Mouse (Mus musculus): ENCODE measurements around the gene Elovl6.

The Elovl6 gene

GRCm38 (mm10) chr3:129532180-129532864, at the start of gene Elovl6:
Gene Elovl6, plus strand, starts transcription at chr3:129532355.
- peak; percentile 90 to 91 for DNase-seq

GRCm38 (mm10) chr3:129488774-129489173, 43.4 kb upstream of the Elovl6 start:
- no peak for DNase-seq

- DNase-seq, result no peak
Observed at GRCm38 (mm10) chr3:129494123-129494522, 38.0 kb upstream of the Elovl6 start.

GRCm38 (mm10) chr3:129494731-129495130, 37.4 kb upstream of the Elovl6 start:
- DNase-seq, result peak in 1 of 2 experiments; percentile 15

GRCm38 (mm10) chr3:129503781-129504180, 28.4 kb upstream of the Elovl6 start:
- no peak for DNase-seq

- DNase-seq, result no peak
Observed at GRCm38 (mm10) chr3:129504928-129505327, 27.2 kb upstream of the Elovl6 start.

- no peak for DNase-seq
Observed at GRCm38 (mm10) chr3:129507736-129508135, 24.4 kb upstream of the Elovl6 start.

GRCm38 (mm10) chr3:129508571-129508970, 23.6 kb upstream of the Elovl6 start:
- DNase-seq, result no peak

- no peak for DNase-seq
Observed at GRCm38 (mm10) chr3:129509725-129510124, 22.4 kb upstream of the Elovl6 start.

GRCm38 (mm10) chr3:129515863-129516436, 16.2 kb upstream of the Elovl6 start:
- peak; percentile 25 to 40 for DNase-seq

- no peak for DNase-seq
Observed at GRCm38 (mm10) chr3:129520499-129520898, 11.7 kb upstream of the Elovl6 start.

- DNase-seq, result no peak
Observed at GRCm38 (mm10) chr3:129523456-129524143, 8.6 kb upstream of the Elovl6 start.

- no peak for DNase-seq
Observed at GRCm38 (mm10) chr3:129527046-129527445, 5.1 kb upstream of the Elovl6 start.

GRCm38 (mm10) chr3:129529311-129529710, 2.8 kb upstream of the Elovl6 start:
- no peak for DNase-seq

GRCm38 (mm10) chr3:129530461-129530860, 1.7 kb upstream of the Elovl6 start:
- DNase-seq, result no peak

- DNase-seq, result peak; percentile 63 to 68
Observed at GRCm38 (mm10) chr3:129532865-129533742, 949 bp downstream of the Elovl6 start.

GRCm38 (mm10) chr3:129533743-129534530, 1.8 kb downstream of the Elovl6 start:
- DNase-seq, result peak; percentile 78 to 81

GRCm38 (mm10) chr3:129535444-129535843, 3.3 kb downstream of the Elovl6 start:
- DNase-seq, result peak in 1 of 2 experiments; percentile 17

GRCm38 (mm10) chr3:129536109-129536508, 4.0 kb downstream of the Elovl6 start:
- DNase-seq, result peak; percentile 93 to 94

GRCm38 (mm10) chr3:129537954-129538353, 5.8 kb downstream of the Elovl6 start:
- DNase-seq, result no peak

GRCm38 (mm10) chr3:129540882-129541281, 8.7 kb downstream of the Elovl6 start:
- DNase-seq, result no peak

GRCm38 (mm10) chr3:129541456-129541855, 9.3 kb downstream of the Elovl6 start:
- DNase-seq, result no peak
